Mouse (Mus musculus) olfactory bulb, adult 2 months (tissue): ENCODE measurements at regions not wholly inside any gene's neighbourhood (a gene's known extent, or its start where the extent isn't known, plus 50 kb on each side); places are given as distances from the start of the nearest gene placed in this dataset.

Source experiments
- H3K27ac ChIP-seq: fragments of 200-500 bp; 2 replicates; pipeline ENCODE4 v1.5.1; 2012; ENCODE audit warnings: low read depth, low read length; ENCODE audit not compliant: insufficient read depth
- H3K4me1 ChIP-seq: fragments of 200-500 bp; 2 replicates; pipeline ENCODE4 v1.6.1; 2012; ENCODE audit warnings: low read length; ENCODE audit not compliant: control insufficient read depth, insufficient read depth
- H3K4me3 ChIP-seq: fragments of 200-500 bp; 2 replicates; pipeline ENCODE4 v1.5.1; 2012; ENCODE audit warnings: mild to moderate bottlenecking, low read depth, low read length, moderate library complexity; ENCODE audit not compliant: insufficient read depth
- CTCF ChIP-seq: fragments of 200-500 bp; IDR thresholded peaks from 2 replicates; pipeline ENCODE4 v1.5.1; 2012; ENCODE audit warnings: low read depth, mild to moderate bottlenecking, low read length, moderate library complexity; ENCODE audit not compliant: insufficient read depth
- POLR2A ChIP-seq: fragments of 200-500 bp; IDR thresholded peaks from 2 replicates; pipeline ENCODE4 v1.6.1; 2012; ENCODE audit warnings: mild to moderate bottlenecking, low read depth, low read length, moderate library complexity; ENCODE audit not compliant: insufficient read depth
- WGBS: fragments of 180-500 bp; shearing (Covaris S2); methylation state at CpG from one replicate; pipeline ENCODE4 v1.1.7; 2018; 5-methylcytosine and 5-hydroxymethylcytosine counted together

DNA sequence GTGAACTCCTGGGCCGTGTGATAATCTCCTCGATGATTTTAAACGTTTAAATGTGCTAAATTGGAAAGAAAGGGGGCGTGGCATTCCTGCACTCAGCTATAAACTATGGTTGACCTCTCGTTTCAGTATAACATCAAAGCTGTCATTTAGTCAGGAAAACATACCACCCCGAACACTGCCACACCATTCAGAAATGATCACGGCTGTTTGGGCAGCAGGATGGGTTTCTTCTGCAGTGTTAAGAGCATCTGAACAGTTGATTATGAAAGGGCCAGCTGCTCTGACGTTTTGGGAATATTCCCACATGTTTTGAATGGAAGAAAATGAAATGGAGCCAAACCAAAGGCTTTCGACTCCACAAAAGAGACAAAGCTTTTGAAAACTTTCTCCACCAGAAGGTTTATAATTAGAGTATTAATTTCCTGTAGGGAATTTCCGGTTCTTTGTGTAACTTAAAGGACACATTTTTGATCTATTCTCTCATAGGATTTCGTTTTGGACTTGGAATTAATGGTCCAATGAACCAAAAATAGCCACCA lies 85.5 kb upstream of the Arhgap24 start:
- Histone ChIP-seq H3K4me1 (no peaks in the 10 kb centered on the region), H3K27ac (no peak overlapping the region), H3K4me3 (no peak overlapping the region)
- WGBS = 36% methylated on average over 11 of the region's 11 CpGs
- TF ChIP-seq POLR2A (no peak), CTCF (no peak)

DNA sequence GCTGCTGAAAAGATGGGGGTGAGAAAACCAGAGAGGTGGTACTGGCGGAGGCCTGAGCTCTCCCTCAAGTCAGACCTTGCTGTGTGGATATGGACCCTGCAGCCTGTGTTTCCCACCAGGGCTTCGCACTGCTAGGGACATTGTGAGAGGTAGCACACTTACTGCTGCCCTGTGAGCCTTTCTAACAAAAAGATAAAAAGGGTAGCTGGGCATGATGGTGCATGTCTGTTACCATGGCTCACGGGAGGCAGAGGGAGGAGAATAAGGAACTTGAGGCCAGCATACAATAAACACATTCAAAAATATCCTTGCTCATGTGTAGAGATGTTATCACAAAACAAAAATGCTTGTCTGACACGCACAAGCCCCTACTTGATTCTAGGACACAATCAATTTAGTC lies 82.2 kb upstream of the Arhgap24 start:
- no peak overlapping the region for H3K27ac ChIP-seq
- no peak for TF ChIP-seq POLR2A
- TF ChIP-seq CTCF = no peak
- H3K4me1 ChIP-seq = no peaks in the 10 kb centered on the region
- H3K4me3 ChIP-seq = no peak overlapping the region
- WGBS = 85% methylated on average over 4 of the region's 4 CpGs

DNA sequence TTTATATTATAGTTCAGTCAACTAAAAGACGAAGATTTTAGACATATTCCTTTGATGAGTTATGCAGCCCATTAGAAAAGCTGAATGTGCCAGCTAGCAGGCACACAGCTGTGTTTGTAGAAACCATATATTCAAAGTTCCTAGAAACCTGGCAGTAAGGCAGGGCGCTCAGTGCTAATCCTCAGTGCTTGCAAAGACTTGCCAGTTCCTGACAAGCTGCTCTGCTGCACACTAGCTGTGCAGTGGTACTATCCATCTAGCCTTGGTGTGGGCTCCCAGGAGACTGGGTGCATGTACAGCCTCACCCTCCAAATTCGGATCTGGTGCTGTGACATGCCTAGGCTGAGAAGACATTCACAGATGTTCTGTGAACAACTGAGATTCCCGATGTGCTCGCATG lies 63.5 kb upstream of the Arhgap24 start:
- WGBS = 48% methylated on average over 5 of the region's 5 CpGs
- H3K4me1 ChIP-seq = peaks cover 4% of the 10 kb centered on the region
- H3K27ac ChIP-seq = no peak overlapping the region
- no peak for TF ChIP-seq POLR2A
- no peak for TF ChIP-seq CTCF
- H3K4me3 ChIP-seq = no peak overlapping the region

DNA sequence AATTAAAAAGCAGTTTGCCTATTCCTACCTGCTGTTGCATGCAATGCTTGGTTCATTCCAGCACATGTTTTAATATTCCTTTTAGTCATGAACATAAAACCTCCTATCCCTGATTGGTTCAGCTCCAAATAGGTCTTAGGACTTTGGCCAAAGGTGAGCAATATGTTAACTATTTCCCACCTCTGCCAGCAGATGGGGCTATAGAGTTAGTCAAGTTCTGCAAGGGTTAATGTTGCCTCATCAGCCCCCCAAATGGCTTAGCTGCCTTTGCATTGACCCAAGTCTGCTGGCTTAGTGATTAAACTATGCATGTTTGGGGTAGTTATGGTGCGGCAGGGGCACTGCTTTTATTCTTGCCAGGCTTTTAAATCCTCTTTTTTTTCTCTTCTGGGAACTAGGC lies 62.1 kb upstream of the Arhgap24 start:
- Histone ChIP-seq H3K4me3 (no peak overlapping the region), H3K27ac (no peak overlapping the region), H3K4me1 (peaks cover 4% of the 10 kb centered on the region)
- TF ChIP-seq CTCF (no peak), POLR2A (no peak)
- WGBS = 54% methylated on average over 1 of the region's 1 CpGs

DNA sequence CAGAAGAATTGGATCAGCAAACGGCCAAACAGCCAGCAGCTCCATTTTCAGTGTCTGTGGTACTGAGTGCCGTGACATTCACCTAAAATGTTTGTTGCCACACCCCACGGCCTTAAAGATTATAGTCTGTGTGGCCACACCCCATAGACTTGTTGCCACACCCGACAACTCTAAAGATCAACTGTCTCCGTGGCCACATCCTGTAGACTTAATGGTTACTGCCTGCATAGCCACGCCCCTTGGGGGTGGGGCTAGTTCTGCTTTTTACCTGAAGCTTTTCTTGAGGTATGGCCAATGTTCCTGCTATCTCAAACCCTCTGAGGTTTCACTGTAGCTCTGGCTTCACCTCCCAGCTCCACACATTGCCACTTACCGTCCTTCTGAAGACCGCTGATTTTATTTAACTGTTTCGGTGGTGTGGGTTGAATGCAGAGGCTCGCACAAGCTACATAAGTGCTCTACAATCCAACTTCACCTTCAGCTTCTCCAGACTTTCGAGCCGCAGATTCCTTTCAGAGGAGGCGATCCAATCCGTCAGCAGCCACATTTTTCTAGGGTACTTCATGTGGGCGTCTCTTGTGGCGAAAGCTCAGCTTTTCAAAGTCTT lies 56.5 kb upstream of the Arhgap24 start:
- no peak for TF ChIP-seq CTCF
- TF ChIP-seq POLR2A = no peak
- no peak overlapping the region for H3K27ac ChIP-seq
- WGBS = 92% methylated on average over 16 of the region's 16 CpGs

DNA sequence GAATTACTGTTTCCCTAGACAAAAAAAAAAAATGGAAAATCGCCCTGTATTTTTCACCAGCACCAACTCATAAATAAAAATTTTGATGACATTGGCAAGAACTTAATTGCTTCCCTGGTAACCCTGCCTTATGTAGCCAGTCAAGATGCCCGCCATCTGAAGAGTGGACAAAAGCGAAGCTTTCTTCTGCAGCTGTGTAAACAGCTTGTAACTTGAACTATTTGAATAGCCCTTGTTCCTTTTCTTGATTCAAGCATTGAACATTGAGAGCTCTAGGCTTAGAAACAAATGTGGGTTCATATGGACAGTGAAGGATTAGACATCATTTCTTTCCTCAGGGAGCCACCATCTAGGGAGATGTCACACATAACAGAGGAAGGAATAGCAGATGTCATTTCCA lies 52.9 kb upstream of the Arhgap24 start:
- Histone ChIP-seq H3K27ac (no peak overlapping the region), H3K4me1 (no peaks in the 10 kb centered on the region), H3K4me3 (no peak overlapping the region)
- TF ChIP-seq POLR2A (no peak), CTCF (no peak)
- WGBS = 76% methylated on average over 3 of the region's 3 CpGs

More for the DNA sequence above, 56.5 kb upstream of the Arhgap24 start:
- no peak overlapping the region for H3K4me3 ChIP-seq
- no peaks in the 10 kb centered on the region for H3K4me1 ChIP-seq
